Mouse (Mus musculus) MEL (cell line): ENCODE data around the gene Ddx59. TPM values are rescaled to one million over a fixed set of nuclear protein-coding genes. Genes with fewer than 3 reads are reported as not detected.
A peak's percentile ranks its signal among the peaks of the same experiment; 100 is the strongest.

Experiments
- DNase-seq: peaks from one replicate; pipeline ENCODE4 v3.0.0; 2011; ENCODE audit warnings: low read depth, low spot score
- H3K27ac ChIP-seq: 2 replicates; pipeline ENCODE4 v1.5.1; 2012; ENCODE audit warnings: low read depth, mild to moderate bottlenecking, control low read depth, low read length, moderate library complexity; ENCODE audit not compliant: control insufficient read depth
- H3K27me3 ChIP-seq, 2 experiments: fragments of 150-350 bp in 1 of 2; sonication (generic) in 1 of 2; 2 replicates each; pipeline ENCODE4 v1.6.1; 2012; ENCODE audit warnings: low read length in 2 of 2, mild to moderate bottlenecking in 2 of 2, improper control_type of control experiment in 1 of 2, moderate library complexity in 1 of 2; ENCODE audit not compliant: insufficient read depth in 2 of 2, control insufficient read depth in 1 of 2
- H3K36me3 ChIP-seq, 2 experiments: 2 replicates each; pipeline ENCODE4 v1.6.1; 2012 to 2014; ENCODE audit warnings: low read length in 2 of 2, improper control_type of control experiment in 1 of 2, inconsistent platforms in 1 of 2, mild to moderate bottlenecking in 1 of 2; ENCODE audit not compliant: insufficient read depth in 2 of 2, control insufficient read depth in 1 of 2
- H3K4me1 ChIP-seq, 2 experiments: fragments of 150-350 bp in 1 of 2; sonication (generic) in 1 of 2; 2 replicates each; pipeline ENCODE4 v1.6.1; 2012; ENCODE audit warnings: low read length in 2 of 2, improper control_type of control experiment in 1 of 2, mild to moderate bottlenecking in 1 of 2; ENCODE audit not compliant: insufficient read depth in 2 of 2, control insufficient read depth in 1 of 2
- H3K4me3 ChIP-seq, 2 experiments: fragments of 150-350 bp in 1 of 2; sonication (generic) in 1 of 2; 2 replicates each; pipeline ENCODE4 v1.5.1; 2012; ENCODE audit warnings: low read depth in 2 of 2, low read length in 2 of 2, mild to moderate bottlenecking in 2 of 2, moderate library complexity in 2 of 2, control low read depth in 1 of 2, improper control_type of control experiment in 1 of 2; ENCODE audit not compliant: control insufficient read depth in 1 of 2, insufficient read depth in 1 of 2
- H3K79me2 ChIP-seq: 2 replicates; pipeline ENCODE4 v1.6.1; 2012; ENCODE audit warnings: mild to moderate bottlenecking, low read length, moderate library complexity; ENCODE audit not compliant: control insufficient read depth, poor library complexity, insufficient read depth
- H3K9ac ChIP-seq: 2 replicates; pipeline ENCODE4 v1.6.1; 2012; ENCODE audit warnings: low read depth, mild to moderate bottlenecking, control low read depth, low read length, moderate library complexity; ENCODE audit not compliant: control insufficient read depth, poor library complexity, severe bottlenecking
- H3K9me3 ChIP-seq: fragments of 150-350 bp; sonication (generic); replicated peaks from 2 replicates; pipeline ENCODE4 v1.6.1; 2012; ENCODE audit warnings: mild to moderate bottlenecking, low read length, improper control_type of control experiment, moderate library complexity; ENCODE audit not compliant: insufficient read depth
- CHD2 ChIP-seq: IDR thresholded peaks from 2 replicates; pipeline ENCODE4 v1.6.1; 2011; ENCODE audit warnings: low read length, improper control_type of control experiment
- E2F4 ChIP-seq: IDR thresholded peaks from 2 replicates; pipeline ENCODE4 v1.6.1; 2011; ENCODE audit warnings: low read depth, low read length, improper control_type of control experiment, borderline replicate concordance
- EP300 ChIP-seq, 2 experiments: IDR thresholded peaks; 2 replicates each; pipeline ENCODE4 v1.6.1; 2011; ENCODE audit warnings: improper control_type of control experiment in 2 of 2, low read length in 2 of 2, low read depth in 1 of 2, mild to moderate bottlenecking in 1 of 2
- ETS1 ChIP-seq: IDR thresholded peaks from 2 replicates; pipeline ENCODE4 v1.6.1; 2012; ENCODE audit warnings: low read depth, mild to moderate bottlenecking, inconsistent platforms, low read length, improper control_type of control experiment, moderate library complexity
- GABPA ChIP-seq: IDR thresholded peaks from 2 replicates; pipeline ENCODE4 v1.6.1; 2012; ENCODE audit warnings: low read depth, mild to moderate bottlenecking, inconsistent platforms, low read length, improper control_type of control experiment, moderate library complexity
- HCFC1 ChIP-seq: IDR thresholded peaks from 2 replicates; pipeline ENCODE4 v1.6.1; 2012; ENCODE audit warnings: low read depth, mild to moderate bottlenecking, inconsistent platforms, low read length, improper control_type of control experiment, moderate library complexity
- MAFK ChIP-seq: IDR thresholded peaks from 2 replicates; pipeline ENCODE4 v1.6.1; 2011; ENCODE audit warnings: low read depth, mild to moderate bottlenecking, low read length, improper control_type of control experiment, borderline replicate concordance
- MAX ChIP-seq: IDR thresholded peaks from 2 replicates; pipeline ENCODE4 v1.6.1; 2011; ENCODE audit warnings: low read length, improper control_type of control experiment
- MAZ ChIP-seq: IDR thresholded peaks from 2 replicates; pipeline ENCODE4 v1.6.1; 2012; ENCODE audit warnings: low read depth, mild to moderate bottlenecking, inconsistent platforms, low read length, improper control_type of control experiment
- MEF2A ChIP-seq: IDR thresholded peaks from 2 replicates; pipeline ENCODE4 v1.6.1; 2014; ENCODE audit warnings: low read depth, mild to moderate bottlenecking, inconsistent platforms, low read length, improper control_type of control experiment; ENCODE audit not compliant: poor library complexity, insufficient replicate concordance, severe bottlenecking; ENCODE audit errors: extremely low read depth
- MXI1 ChIP-seq: IDR thresholded peaks from 2 replicates; pipeline ENCODE4 v1.6.1; 2011; ENCODE audit warnings: mild to moderate bottlenecking, low read depth, low read length, improper control_type of control experiment
- MYB ChIP-seq: IDR thresholded peaks from 2 replicates; pipeline ENCODE4 v1.6.1; 2011; ENCODE audit warnings: mild to moderate bottlenecking, low read depth, low read length, improper control_type of control experiment
- MYC ChIP-seq: IDR thresholded peaks from 2 replicates; pipeline ENCODE4 v1.6.1; 2011; ENCODE audit warnings: low read depth, mild to moderate bottlenecking, low read length, improper control_type of control experiment, moderate library complexity
- NELFE ChIP-seq: IDR thresholded peaks from 2 replicates; pipeline ENCODE4 v1.6.1; 2011; ENCODE audit warnings: low read depth, low read length, improper control_type of control experiment
- NRF1 ChIP-seq: IDR thresholded peaks from 2 replicates; pipeline ENCODE4 v1.6.1; 2014; ENCODE audit warnings: low read depth, mild to moderate bottlenecking, inconsistent platforms, low read length, improper control_type of control experiment, moderate library complexity; ENCODE audit not compliant: poor library complexity, insufficient read depth, severe bottlenecking
- POLR2A ChIP-seq, 2 experiments: IDR thresholded peaks; 2 replicates each; pipeline ENCODE4 v1.6.1; 2011 to 2012; ENCODE audit warnings: low read length in 2 of 2, mild to moderate bottlenecking in 2 of 2, control low read depth in 1 of 2, improper control_type of control experiment in 1 of 2, low read depth in 1 of 2, moderate library complexity in 1 of 2; ENCODE audit not compliant: control insufficient read depth in 1 of 2, insufficient read depth in 1 of 2, poor library complexity in 1 of 2
- POLR2AphosphoS2 ChIP-seq: IDR thresholded peaks from 2 replicates; pipeline ENCODE4 v1.6.1; 2011; ENCODE audit warnings: low read length, improper control_type of control experiment
- POLR2AphosphoS5 ChIP-seq: IDR thresholded peaks from 2 replicates; pipeline ENCODE4 v1.6.1; 2012; ENCODE audit warnings: low read depth, borderline replicate concordance, mild to moderate bottlenecking, inconsistent platforms, low read length, moderate library complexity, mixed read lengths
- RCOR1 ChIP-seq: IDR thresholded peaks from 2 replicates; pipeline ENCODE4 v1.6.1; 2012; ENCODE audit warnings: low read depth, mild to moderate bottlenecking, inconsistent platforms, low read length, improper control_type of control experiment
- SIN3A ChIP-seq: IDR thresholded peaks from 2 replicates; pipeline ENCODE4 v1.6.1; 2012; ENCODE audit warnings: low read length, improper control_type of control experiment, inconsistent platforms
- SMC3 ChIP-seq: IDR thresholded peaks from 2 replicates; pipeline ENCODE4 v1.6.1; 2011; ENCODE audit warnings: low read depth, low read length, improper control_type of control experiment
- TBP ChIP-seq: IDR thresholded peaks from 2 replicates; pipeline ENCODE4 v1.8.0; 2011; ENCODE audit warnings: low read depth, low read length, improper control_type of control experiment
- TCF12 ChIP-seq: IDR thresholded peaks from 2 replicates; pipeline ENCODE4 v1.6.1; 2014; ENCODE audit warnings: low read depth, mild to moderate bottlenecking, inconsistent platforms, low read length, improper control_type of control experiment, moderate library complexity
- UBTF ChIP-seq: IDR thresholded peaks from 2 replicates; pipeline ENCODE4 v1.6.1; 2012; ENCODE audit warnings: low read depth, mild to moderate bottlenecking, inconsistent platforms, low read length, improper control_type of control experiment, moderate library complexity, borderline replicate concordance; ENCODE audit not compliant: insufficient read depth
- USF1 ChIP-seq: IDR thresholded peaks from 2 replicates; pipeline ENCODE4 v1.6.1; 2014; ENCODE audit warnings: low read depth, mild to moderate bottlenecking, inconsistent platforms, low read length, improper control_type of control experiment, moderate library complexity
- USF2 ChIP-seq, 2 experiments: IDR thresholded peaks; 2 replicates each; pipeline ENCODE4 v1.6.1; 2011 to 2012; ENCODE audit warnings: improper control_type of control experiment in 2 of 2, low read length in 2 of 2, borderline replicate concordance in 1 of 2, inconsistent platforms in 1 of 2, low read depth in 1 of 2, mild to moderate bottlenecking in 1 of 2; ENCODE audit not compliant: insufficient read depth in 1 of 2
- ZC3H11A ChIP-seq: IDR thresholded peaks from 2 replicates; pipeline ENCODE4 v1.6.1; 2012; ENCODE audit warnings: low read depth, mild to moderate bottlenecking, inconsistent platforms, low read length, improper control_type of control experiment
- ZNF384 ChIP-seq: IDR thresholded peaks from 2 replicates; pipeline ENCODE4 v1.6.1; 2012; ENCODE audit warnings: low read depth, mild to moderate bottlenecking, inconsistent platforms, low read length, improper control_type of control experiment
- polyA plus RNA-seq, 2 experiments: library from polyadenylated mRNA; stranded (reverse) in 1 of 2; unstranded in 1 of 2; fragments of >175 nt in 1 of 2; fragments of >200 nt in 1 of 2; gene quantifications; 2 replicates each; pipeline versions ENCODE4 v1.2.1 to v1.2.4; 2012; ENCODE audit warnings: low replicate concordance in 2 of 2, low read depth in 1 of 2; ENCODE audit not compliant: insufficient read length in 2 of 2, insufficient read depth in 1 of 2, missing spikeins in 1 of 2
- total RNA-seq: library from RNA; depleted of rRNA; stranded (reverse); fragments of 300-350 nt; gene quantifications from 2 replicates; pipeline ENCODE4 v1.2.3, GENCODE M21; 2012; rRNA removed

The Ddx59 gene
- total RNA-seq = 6.0 and 6.1 TPM in 2 replicates
- 1 to 10 TPM in 1 of 2 experiments, not detected in 1; 6.9 TPM for polyA plus RNA-seq

- Histone ChIP-seq H3K9me3 (no peaks in the 10 kb centered on the region), H3K27me3 (no peaks in the 10 kb centered on the region; a peak in 1 of 4 replicates), H3K4me1 (peaks cover 2 to 3% of the 10 kb centered on the region in 2 experiments; a peak in 2 of 4 replicates), H3K9ac (peak within 1 kb of the TSS; percentile 93), H3K27ac (peak within 1 kb of the TSS; percentile 85), H3K79me2 (peaks cover 1% of the 10 kb centered on the region; the same call in 1 of the 2 replicates), H3K4me3 (peak within 1 kb of the TSS; percentile 69 to 77), H3K36me3 (peaks cover 0 to 6% of the 10 kb centered on the region in 2 experiments; a peak in 2 of 4 replicates)
- peak; percentile 93 for DNase-seq
- no peak for TF ChIP-seq MYC
- TF ChIP-seq EP300 (IDR thresholded peaks at IDR 0.05; ENCODE audit: low read depth in 1 of 2, low read length in 2 of 2) = no peak; a peak in 1 of 4 replicates
- TF ChIP-seq MXI1 = peak; percentile 61; the same call in 1 of the 2 replicates
- TF ChIP-seq USF2 (IDR thresholded peaks at IDR 0.05; ENCODE audit: borderline replicate concordance in 1 of 2, insufficient read depth in 1 of 2, low read depth in 1 of 2, low read length in 2 of 2) = no peak
- TF ChIP-seq RCOR1 = no peak
- peak; percentile 43 for TF ChIP-seq TBP
- TF ChIP-seq MAZ = peak; percentile 85
- TF ChIP-seq ZC3H11A = no peak
- peak; percentile 32; the same call in 1 of the 2 replicates for TF ChIP-seq TCF12
- TF ChIP-seq E2F4 = 0 out of 2 replicates have a peak, but pooled peaks have one; percentile 61
- TF ChIP-seq GABPA = no peak
- peak; percentile 56; the same call in 1 of the 2 replicates for TF ChIP-seq MAX
- no peak for TF ChIP-seq MAFK
- TF ChIP-seq POLR2AphosphoS2 = peak; percentile 76
- peak; percentile 38; the same call in 1 of the 2 replicates for TF ChIP-seq USF1
- no peak for TF ChIP-seq MEF2A
- peak; percentile 94 for TF ChIP-seq NRF1
- TF ChIP-seq UBTF = 0 out of 2 replicates have a peak, but pooled peaks have one; percentile 52
- peak; percentile 95 to 97 for TF ChIP-seq POLR2A (IDR thresholded peaks at IDR 0.05; ENCODE audit: control insufficient read depth in 1 of 2, insufficient read depth in 1 of 2, low read depth in 1 of 2, low read length in 2 of 2, poor library complexity in 1 of 2)
- TF ChIP-seq MYB = no peak
- peak; percentile 82 for TF ChIP-seq ZNF384
- TF ChIP-seq CHD2 = no peak
- peak; percentile 21; the same call in 1 of the 2 replicates for TF ChIP-seq SIN3A
- TF ChIP-seq SMC3 = no peak
- TF ChIP-seq HCFC1 = no peak; the same call in 1 of the 2 replicates
- no peak for TF ChIP-seq POLR2AphosphoS5
- TF ChIP-seq ETS1 = 0 out of 2 replicates have a peak, but pooled peaks have one; percentile 9
- TF ChIP-seq NELFE = peak; percentile 93
These were observed at the start of gene Ddx59 for GRCm38 (mm10) chr1:136414798-136415755. TSS of gene Ddx59 (plus strand) at chr1:136415271.
